Mouse (Mus musculus): ENCODE measurements around the gene Zfp202. TPM values are rescaled to one million over a fixed set of nuclear protein-coding genes. Genes with fewer than 3 reads are reported as not detected.

The Zfp202 gene
- polyA plus RNA-seq, 1 experiment from 2014 or later, result 11.2 TPM

DNA sequence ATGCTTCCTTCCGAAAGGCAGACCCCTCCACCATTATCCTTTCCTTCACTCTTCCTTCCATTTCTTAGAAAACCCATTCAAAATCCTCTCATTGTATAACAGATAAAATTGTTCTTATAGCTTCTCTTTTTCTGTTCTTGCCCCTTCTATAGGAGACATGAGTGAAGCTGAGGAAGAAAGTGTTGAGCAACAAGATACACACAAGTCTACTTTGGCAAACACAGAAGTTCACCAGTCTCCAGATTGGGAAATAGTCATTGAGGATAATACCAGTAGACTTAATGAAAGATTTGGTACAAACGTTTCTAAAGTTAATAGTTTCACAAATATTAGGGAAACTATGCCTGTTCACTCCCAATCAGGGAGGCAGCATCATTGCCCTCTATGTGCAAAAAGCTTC lies 18.6 kb downstream of the Zfp202 start:
- Histone ChIP-seq H3K9ac (ENCODE audit: low read depth, low read length) (no peak overlapping the region), H3K27me3 (replicated peaks; ENCODE audit: control insufficient read depth, insufficient read depth, low read length) (no peaks in the 10 kb centered on the region), H3K4me2 (ENCODE audit: low read length) (no peak overlapping the region), H3K4me3 (ENCODE audit: low read length) (no peak overlapping the region), H3K9me3 (ENCODE audit: control insufficient read depth, low read length) (no peaks in the 10 kb centered on the region), H3K27ac (ENCODE audit: low read depth, low read length) (no peak overlapping the region), H3K36me3 (ENCODE audit: control insufficient read depth, insufficient read depth, low read length) (peaks cover 52% of the 10 kb centered on the region), H3K4me1 (ENCODE audit: control insufficient read depth, insufficient read depth, low read depth, low read length) (no peaks in the 10 kb centered on the region)
- no peak for ATAC-seq
- WGBS, result 98% methylated on average over 2 of the region's 2 CpGs

DNA sequence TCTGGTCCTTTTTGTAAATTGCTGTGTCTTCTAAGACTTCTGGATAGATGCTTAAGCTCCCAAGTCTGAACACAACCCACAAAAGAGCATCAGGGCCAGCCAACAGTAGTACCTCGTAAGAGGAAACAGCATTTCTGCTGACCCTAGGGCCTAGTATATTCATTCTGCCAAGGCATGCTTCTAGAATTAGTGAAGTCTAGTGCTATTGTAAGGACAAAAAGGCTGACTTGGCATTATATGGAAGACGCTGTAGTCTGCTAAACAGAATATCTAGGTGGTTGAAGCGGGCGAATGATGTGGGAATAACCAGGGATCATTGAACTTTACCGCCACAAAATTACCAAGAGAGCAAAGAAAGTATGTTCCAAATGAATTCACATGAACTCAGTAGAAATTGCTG lies 21.9 kb downstream of the Zfp202 start:
- Histone ChIP-seq H3K9ac (ENCODE audit: low read depth, low read length) (no peak overlapping the region), H3K4me1 (ENCODE audit: control insufficient read depth, insufficient read depth, low read depth, low read length) (no peaks in the 10 kb centered on the region), H3K27ac (ENCODE audit: low read depth, low read length) (no peak overlapping the region), H3K9me3 (ENCODE audit: control insufficient read depth, low read length) (no peaks in the 10 kb centered on the region), H3K4me3 (ENCODE audit: low read length) (no peak overlapping the region), H3K36me3 (ENCODE audit: control insufficient read depth, insufficient read depth, low read length) (peaks cover 37% of the 10 kb centered on the region), H3K27me3 (replicated peaks; ENCODE audit: control insufficient read depth, insufficient read depth, low read length) (no peaks in the 10 kb centered on the region), H3K4me2 (ENCODE audit: low read length) (no peak overlapping the region)
- 96% methylated on average over 5 of the region's 5 CpGs for WGBS
- ATAC-seq, result no peak

DNA sequence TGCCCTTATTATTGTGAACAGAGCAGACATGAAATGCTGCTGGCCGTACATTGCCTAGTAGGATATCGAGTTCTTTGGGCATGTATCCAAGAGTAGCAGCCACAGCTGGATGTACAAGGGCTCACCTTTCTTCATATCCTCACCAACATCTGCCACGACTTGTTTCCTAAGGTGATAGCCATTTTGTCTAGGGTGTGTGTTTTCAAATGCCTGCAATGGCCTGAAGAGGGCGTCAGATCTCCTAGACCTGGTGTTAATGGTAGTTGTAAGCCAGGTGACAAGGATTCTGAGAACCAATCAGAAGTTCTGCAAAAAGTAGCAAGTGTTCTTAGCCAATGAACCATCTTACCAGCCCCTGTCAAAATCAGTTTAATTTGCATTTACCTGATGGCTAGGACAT lies 24.5 kb downstream of the Zfp202 start:
- Histone ChIP-seq H3K27me3 (replicated peaks; ENCODE audit: control insufficient read depth, insufficient read depth, low read length) (no peaks in the 10 kb centered on the region), H3K9ac (ENCODE audit: low read depth, low read length) (no peak overlapping the region), H3K36me3 (ENCODE audit: control insufficient read depth, insufficient read depth, low read length) (peaks cover 11% of the 10 kb centered on the region), H3K4me3 (ENCODE audit: low read length) (no peak overlapping the region), H3K4me1 (ENCODE audit: control insufficient read depth, insufficient read depth, low read depth, low read length) (no peaks in the 10 kb centered on the region), H3K4me2 (ENCODE audit: low read length) (no peak overlapping the region), H3K9me3 (ENCODE audit: control insufficient read depth, low read length) (no peaks in the 10 kb centered on the region), H3K27ac (ENCODE audit: low read depth, low read length) (no peak overlapping the region)
- 72% methylated on average over 4 of the region's 4 CpGs for WGBS
- ATAC-seq, result no peak

DNA sequence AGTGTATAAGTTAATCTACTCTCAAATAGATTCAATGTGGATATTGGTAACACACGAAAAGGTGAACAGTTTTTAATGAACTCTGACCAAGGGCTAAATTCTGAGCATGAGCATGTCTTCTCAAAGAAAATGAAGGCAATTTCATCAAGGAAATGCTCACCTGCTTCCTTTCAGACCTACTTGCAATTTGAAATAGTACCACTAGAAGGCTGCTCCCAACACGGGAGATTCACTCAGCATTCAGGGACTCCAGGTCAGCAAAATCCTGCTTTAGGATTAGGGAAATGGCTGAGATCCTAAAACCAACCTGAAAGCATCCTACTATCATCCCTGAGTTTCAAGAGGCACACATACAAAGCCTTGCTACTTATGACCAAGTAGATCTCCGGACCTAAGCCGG lies 32.2 kb downstream of the Zfp202 start:
- no peaks in the 10 kb centered on the region for H3K4me1 ChIP-seq (ENCODE audit: control insufficient read depth, insufficient read depth, low read depth, low read length)
- 74% methylated on average over 4 of the region's 4 CpGs for WGBS
- no peak overlapping the region for H3K4me3 ChIP-seq (ENCODE audit: low read length)
- no peak for ATAC-seq
- H3K9me3 ChIP-seq (ENCODE audit: control insufficient read depth, low read length), result no peaks in the 10 kb centered on the region
- no peaks in the 10 kb centered on the region for H3K36me3 ChIP-seq (ENCODE audit: control insufficient read depth, insufficient read depth, low read length)
- no peak overlapping the region for H3K4me2 ChIP-seq (ENCODE audit: low read length)
- no peak overlapping the region for H3K9ac ChIP-seq (ENCODE audit: low read depth, low read length)
- no peak overlapping the region for H3K27ac ChIP-seq (ENCODE audit: low read depth, low read length)
- no peaks in the 10 kb centered on the region for H3K27me3 ChIP-seq (replicated peaks; ENCODE audit: control insufficient read depth, insufficient read depth, low read length)

DNA sequence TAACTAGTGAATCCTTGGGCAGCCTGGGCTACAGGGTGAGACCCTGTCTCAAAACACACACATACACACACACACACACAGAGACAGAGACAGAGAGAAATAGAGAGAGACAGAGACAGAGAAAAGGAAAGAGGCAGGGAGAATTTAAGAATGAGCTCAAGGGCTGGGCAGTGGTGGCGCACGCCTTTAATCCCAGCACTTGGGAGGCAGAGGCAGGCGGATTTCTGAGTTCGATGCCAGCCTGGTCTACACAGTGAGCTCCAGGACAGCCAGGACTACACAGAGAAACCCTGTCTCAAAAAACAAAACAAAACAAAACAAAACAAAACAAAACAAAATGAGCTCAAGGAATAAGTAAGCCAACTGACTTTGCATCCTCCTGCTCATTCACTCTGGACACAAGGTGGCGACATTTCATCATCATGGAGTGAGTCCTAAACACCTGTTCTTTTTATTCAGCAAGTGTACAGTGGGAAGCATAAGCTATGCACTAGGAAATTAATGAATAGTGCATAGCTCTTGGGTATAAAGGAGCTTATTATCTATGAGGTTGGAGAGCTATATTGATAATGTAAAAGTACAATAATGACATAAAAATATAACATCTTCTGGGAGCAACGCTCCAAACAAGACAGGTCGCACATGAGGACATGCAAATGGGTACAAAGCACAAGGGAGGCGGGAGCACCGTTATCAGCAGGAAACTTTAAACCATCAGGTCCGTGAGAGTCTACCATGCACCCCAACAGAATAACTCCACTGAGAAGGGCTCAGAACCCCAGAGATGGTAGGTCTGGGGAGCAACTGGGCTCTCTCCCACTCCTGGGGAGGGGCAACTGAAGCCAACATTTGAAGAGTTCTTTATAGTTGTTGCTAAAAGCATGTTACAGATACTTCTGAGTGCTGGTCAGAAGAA lies 36.0 kb downstream of the Zfp202 start:
- WGBS, result 67% methylated on average over 10 of the region's 10 CpGs

DNA sequence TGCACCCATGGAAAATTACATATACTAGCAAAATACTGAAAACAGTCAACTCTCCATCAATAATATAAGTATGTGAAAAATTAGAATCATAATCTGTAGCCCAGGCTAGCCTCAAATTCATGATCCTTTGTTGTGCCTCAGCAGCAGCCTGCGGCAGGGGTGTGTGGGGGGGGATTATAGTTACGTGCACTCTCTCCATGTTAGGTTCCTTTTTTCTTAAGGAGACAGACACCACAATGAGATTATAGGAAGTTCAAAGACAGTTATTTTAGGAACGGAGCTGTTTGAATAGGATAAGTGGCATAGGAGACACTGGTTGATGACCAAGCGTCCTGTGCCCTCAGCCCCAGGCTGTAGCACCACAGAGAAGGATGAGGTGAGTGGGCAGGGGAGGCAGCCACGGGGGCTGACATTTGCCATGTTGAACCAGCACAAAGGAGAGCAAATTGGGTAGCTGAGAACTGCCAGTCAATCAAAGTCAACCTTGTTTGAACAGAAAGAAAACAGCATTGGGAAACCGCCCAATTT lies 36.8 kb downstream of the Zfp202 start:
- H3K27ac ChIP-seq (ENCODE audit: low read depth, low read length), result no peak overlapping the region
- no peaks in the 10 kb centered on the region for H3K4me1 ChIP-seq (ENCODE audit: control insufficient read depth, insufficient read depth, low read depth, low read length)
- peaks cover 4% of the 10 kb centered on the region for H3K9me3 ChIP-seq (ENCODE audit: control insufficient read depth, low read length)
- no peak for ATAC-seq
- 41% methylated on average over 6 of the region's 6 CpGs for WGBS
- no peaks in the 10 kb centered on the region for H3K36me3 ChIP-seq (ENCODE audit: control insufficient read depth, insufficient read depth, low read length)
- no peak overlapping the region for H3K9ac ChIP-seq (ENCODE audit: low read depth, low read length)
- no peak overlapping the region for H3K4me2 ChIP-seq (ENCODE audit: low read length)
- H3K4me3 ChIP-seq (ENCODE audit: low read length), result no peak overlapping the region
- no peaks in the 10 kb centered on the region for H3K27me3 ChIP-seq (replicated peaks; ENCODE audit: control insufficient read depth, insufficient read depth, low read length)

More for the DNA sequence above, 36.0 kb downstream of the Zfp202 start:
- Histone ChIP-seq H3K4me3 (ENCODE audit: low read length) (no peak overlapping the region), H3K4me1 (ENCODE audit: control insufficient read depth, insufficient read depth, low read depth, low read length) (no peaks in the 10 kb centered on the region), H3K9ac (ENCODE audit: low read depth, low read length) (no peak overlapping the region), H3K36me3 (ENCODE audit: control insufficient read depth, insufficient read depth, low read length) (no peaks in the 10 kb centered on the region), H3K27ac (ENCODE audit: low read depth, low read length) (no peak overlapping the region), H3K27me3 (replicated peaks; ENCODE audit: control insufficient read depth, insufficient read depth, low read length) (no peaks in the 10 kb centered on the region), H3K9me3 (ENCODE audit: control insufficient read depth, low read length) (peaks cover 4% of the 10 kb centered on the region), H3K4me2 (ENCODE audit: low read length) (no peak overlapping the region)
- ATAC-seq, result peak; percentile 90

DNA sequence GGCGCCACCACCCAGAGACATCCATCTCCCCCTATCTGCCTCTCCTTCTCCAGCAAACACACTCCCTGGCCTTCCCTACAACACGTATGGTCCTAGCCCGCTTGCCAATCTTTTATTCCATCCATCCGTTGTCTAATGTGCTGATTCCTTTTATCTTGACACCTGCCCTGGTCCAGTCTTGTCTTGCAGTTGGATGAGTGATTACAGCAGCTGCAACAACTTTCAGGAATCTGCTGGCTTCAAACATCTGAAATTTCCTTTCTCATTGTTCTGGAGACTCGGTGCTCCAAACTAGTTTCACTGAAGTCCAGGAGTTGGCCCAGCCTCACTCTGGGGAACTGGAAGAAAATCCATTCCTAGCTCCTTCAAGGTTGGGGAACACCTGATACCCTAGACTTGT lies 37.4 kb downstream of the Zfp202 start:
- Histone ChIP-seq H3K27me3 (replicated peaks; ENCODE audit: control insufficient read depth, insufficient read depth, low read length) (no peaks in the 10 kb centered on the region), H3K36me3 (ENCODE audit: control insufficient read depth, insufficient read depth, low read length) (no peaks in the 10 kb centered on the region), H3K4me1 (ENCODE audit: control insufficient read depth, insufficient read depth, low read depth, low read length) (no peaks in the 10 kb centered on the region), H3K27ac (ENCODE audit: low read depth, low read length) (no peak overlapping the region), H3K4me2 (ENCODE audit: low read length) (no peak overlapping the region), H3K9me3 (ENCODE audit: control insufficient read depth, low read length) (peaks cover 4% of the 10 kb centered on the region), H3K9ac (ENCODE audit: low read depth, low read length) (no peak overlapping the region), H3K4me3 (ENCODE audit: low read length) (no peak overlapping the region)
- 71% methylated on average over 5 of the region's 5 CpGs for WGBS
- no peak for ATAC-seq

DNA sequence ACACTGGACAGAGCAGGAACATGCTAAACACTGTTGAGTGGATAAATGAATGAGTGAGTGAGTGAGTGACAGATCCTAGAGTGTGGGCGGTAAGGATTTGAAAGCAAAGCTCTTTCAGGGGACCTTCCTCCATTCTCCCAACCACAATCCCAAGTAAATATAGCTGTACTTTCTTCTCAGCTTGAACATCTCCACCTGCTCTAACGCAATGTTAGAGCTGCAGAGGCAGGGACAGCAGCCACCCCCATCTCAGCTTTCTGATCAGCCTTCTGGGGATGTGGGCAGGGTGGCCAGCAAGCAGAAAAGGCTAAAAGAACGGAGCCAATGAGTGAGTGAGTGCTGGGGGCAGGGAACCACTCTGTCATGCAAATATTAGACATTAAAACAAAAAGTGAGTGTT lies 38.9 kb downstream of the Zfp202 start:
- Histone ChIP-seq H3K9me3 (ENCODE audit: control insufficient read depth, low read length) (peaks cover 4% of the 10 kb centered on the region), H3K4me1 (ENCODE audit: control insufficient read depth, insufficient read depth, low read depth, low read length) (no peaks in the 10 kb centered on the region), H3K9ac (ENCODE audit: low read depth, low read length) (no peak overlapping the region), H3K27ac (ENCODE audit: low read depth, low read length) (no peak overlapping the region), H3K4me2 (ENCODE audit: low read length) (no peak overlapping the region), H3K4me3 (ENCODE audit: low read length) (no peak overlapping the region), H3K27me3 (replicated peaks; ENCODE audit: control insufficient read depth, insufficient read depth, low read length) (no peaks in the 10 kb centered on the region), H3K36me3 (ENCODE audit: control insufficient read depth, insufficient read depth, low read length) (no peaks in the 10 kb centered on the region)
- no peak for ATAC-seq
- WGBS, result 75% methylated on average over 3 of the region's 3 CpGs

DNA sequence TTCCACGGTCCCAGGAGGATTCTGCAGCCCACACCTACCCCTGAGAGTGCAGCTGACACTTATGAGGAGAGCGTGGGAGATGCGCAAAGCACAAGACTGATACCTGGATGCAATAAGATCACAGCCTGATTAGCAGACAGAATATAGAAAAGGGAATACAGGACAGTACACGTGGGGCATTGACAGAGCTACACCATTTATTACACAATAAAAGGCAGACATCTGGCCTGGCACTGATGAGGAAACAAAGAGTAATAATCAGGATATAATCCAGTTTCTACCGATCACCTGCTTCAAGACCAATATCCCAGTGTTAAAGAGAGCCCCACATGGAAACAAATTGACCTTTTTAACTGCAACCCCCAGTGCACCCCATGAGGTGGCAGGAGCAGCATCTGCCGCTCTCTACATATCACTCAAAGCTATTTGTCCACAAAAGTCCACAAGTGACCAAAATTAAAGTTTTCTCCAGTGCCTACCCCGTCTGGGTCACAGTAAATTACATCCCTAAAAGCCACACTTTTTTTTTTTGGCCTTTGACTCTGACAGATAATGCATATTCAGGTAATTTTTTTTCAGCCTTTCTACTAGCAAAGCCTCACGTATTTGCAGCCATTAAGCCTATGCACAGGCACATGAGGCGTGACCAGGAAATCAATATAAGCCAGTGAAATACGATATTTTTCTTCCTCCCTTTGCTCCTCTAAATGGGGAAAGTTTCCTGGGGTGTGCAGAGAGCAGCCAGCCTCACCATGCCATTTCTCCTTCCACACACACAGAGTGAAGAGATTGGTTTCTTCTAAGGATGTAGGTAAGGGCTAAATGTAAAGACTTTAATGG lies 42.3 kb downstream of the Zfp202 start:
- Histone ChIP-seq H3K27me3 (replicated peaks; ENCODE audit: control insufficient read depth, insufficient read depth, low read length) (no peaks in the 10 kb centered on the region), H3K4me1 (ENCODE audit: control insufficient read depth, insufficient read depth, low read depth, low read length) (no peaks in the 10 kb centered on the region), H3K9ac (ENCODE audit: low read depth, low read length) (no peak overlapping the region), H3K4me3 (ENCODE audit: low read length) (no peak overlapping the region), H3K4me2 (ENCODE audit: low read length) (no peak overlapping the region), H3K9me3 (ENCODE audit: control insufficient read depth, low read length) (peaks cover 4% of the 10 kb centered on the region), H3K27ac (ENCODE audit: low read depth, low read length) (no peak overlapping the region), H3K36me3 (ENCODE audit: control insufficient read depth, insufficient read depth, low read length) (no peaks in the 10 kb centered on the region)
- ATAC-seq, result peak; percentile 27; the same call in 1 of the 2 replicates
- 52% methylated on average over 10 of the region's 10 CpGs for WGBS
